Mouse (Mus musculus) cerebellum, postnatal 10 days (tissue): ENCODE measurements at regions not wholly inside any gene's neighbourhood (a gene's known extent, or its start where the extent isn't known, plus 50 kb on each side); places are given as distances from the start of the nearest gene placed in this dataset.

Experiments
- DNase-seq, 2 experiments: peaks; one replicate each; pipeline ENCODE4 v3.0.0; 2021; ENCODE audit warnings: mixed read lengths in 2 of 2

DNA sequence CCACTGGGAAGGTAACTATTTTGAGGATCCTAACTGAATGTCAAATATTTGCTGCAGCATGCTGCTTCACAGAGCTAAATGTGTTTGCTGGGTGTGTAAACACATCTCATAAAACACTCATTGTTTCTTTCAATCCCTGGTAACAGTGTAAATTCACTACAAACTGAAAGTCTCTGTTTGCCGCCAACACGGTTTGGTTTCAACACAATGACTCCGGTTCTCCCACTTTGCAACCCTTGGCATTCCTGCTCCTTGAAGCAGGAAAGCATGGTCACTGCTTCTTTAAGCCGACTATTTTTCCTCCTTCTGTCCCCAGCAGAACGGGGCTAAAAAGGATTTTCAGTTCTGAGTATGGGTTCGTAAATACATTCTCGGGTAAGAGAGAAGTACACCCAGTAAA, 328.3 kb downstream of the Klf6 start:
- no peak for DNase-seq

DNA sequence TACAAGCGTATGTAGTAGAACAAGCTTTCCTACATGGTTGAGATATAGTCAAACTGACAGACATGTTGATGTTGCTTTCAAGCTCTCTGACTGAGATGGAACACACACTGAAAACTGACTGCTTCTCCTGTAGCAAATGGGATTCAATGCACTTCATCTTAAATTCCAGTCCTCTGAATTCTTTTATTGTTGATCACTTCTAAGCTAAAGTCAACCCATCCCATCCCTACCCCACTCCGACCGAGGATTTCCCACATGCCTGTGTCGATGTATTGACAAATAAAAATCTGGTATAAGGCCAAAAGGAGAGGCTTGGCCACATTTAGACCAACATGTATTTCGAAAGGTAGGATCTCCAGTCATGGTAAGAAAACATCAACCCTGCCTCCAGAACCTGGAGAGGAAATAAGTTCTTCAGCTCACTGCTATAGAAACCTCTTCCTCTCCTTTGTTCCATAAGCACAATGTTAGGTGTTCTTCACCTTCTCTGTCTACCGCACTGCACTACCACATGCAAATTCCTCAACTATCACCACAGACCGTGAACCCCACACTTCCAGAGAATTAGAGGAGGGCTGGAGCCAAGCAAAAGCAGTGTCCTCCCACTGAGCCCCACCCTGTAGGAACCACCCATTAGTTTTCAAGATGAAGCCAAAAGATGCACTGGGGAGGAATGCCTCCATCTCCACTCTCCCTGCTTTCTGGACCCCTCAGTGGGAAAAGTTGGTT, 330.1 kb downstream of the Klf6 start:
- DNase-seq, result no peak

DNA sequence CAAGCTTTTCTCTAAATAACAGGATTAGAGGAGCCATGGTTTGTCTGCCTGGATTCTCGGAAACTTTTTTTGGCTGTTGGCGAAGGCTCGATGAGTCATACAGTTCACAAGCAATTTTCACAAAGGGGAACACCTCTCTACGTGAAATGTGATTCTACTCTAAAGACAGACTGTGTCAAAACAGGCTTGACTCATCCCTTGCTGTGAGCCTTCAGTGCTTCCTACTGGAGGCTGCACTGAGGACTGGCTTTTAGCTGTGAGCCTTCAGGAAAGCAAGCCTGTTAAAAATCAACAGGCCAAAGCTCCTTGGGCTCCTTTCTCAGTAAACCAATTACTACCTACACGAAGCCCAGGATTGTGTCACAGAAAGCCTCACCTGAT, 330.6 kb downstream of the Klf6 start:
- DNase-seq, result no peak

DNA sequence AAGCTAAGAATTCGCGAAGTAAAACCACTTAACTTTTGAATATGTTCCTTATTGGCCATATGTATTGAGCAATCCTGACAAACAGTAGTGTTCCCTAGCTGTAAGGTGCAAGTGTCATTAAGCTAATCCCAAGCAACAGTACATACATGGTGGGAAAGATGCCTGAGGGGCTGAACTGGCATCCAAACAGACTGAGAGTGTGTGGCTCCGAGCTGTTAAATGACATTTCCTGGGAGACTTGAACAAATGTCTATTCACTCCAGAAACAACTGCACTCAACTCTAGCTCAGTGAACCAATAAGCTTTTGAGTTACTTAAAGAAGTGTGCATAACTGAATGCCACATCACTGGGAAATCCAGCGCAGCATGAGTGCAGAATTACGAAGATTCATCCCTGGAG, 335.4 kb downstream of the Klf6 start:
- no peak for DNase-seq

DNA sequence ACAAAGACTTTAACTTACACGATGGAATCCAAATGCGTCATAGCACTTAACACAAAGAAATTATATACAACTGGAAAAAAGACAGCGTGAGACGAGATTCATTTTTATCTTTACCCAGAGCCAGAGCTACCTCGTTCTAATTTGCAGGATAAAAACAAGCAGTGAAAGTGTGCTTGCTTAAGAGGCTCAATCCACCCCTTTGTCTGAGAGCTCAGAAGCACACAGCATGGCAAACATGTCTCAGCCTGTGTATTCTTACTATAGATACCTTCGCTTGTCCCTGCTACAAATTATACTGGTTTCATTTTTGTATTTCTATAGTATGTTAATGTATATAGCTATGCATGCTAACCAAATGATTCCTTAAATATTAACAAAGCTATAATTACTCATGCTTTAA, 337.8 kb downstream of the Klf6 start:
- no peak for DNase-seq

DNA sequence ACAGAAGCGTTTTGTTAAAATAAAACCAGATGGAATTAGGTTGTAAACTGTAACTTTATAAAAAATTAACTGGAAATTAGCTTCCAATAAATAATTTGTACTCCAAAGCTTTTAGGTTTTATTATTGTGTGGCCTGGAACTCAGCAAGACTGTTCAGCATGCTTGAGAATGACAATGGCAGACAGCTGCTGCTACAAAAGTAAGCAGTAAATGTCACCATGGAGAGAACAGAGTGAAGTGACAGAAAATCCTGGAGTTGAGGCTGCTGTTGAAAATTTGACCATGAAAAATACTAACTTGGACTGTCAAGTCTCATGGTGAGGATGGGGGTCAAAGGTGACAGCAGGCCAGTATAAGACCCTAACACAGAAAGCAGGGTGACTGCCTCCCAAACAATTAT, 340.2 kb downstream of the Klf6 start:
- no peak for DNase-seq

DNA sequence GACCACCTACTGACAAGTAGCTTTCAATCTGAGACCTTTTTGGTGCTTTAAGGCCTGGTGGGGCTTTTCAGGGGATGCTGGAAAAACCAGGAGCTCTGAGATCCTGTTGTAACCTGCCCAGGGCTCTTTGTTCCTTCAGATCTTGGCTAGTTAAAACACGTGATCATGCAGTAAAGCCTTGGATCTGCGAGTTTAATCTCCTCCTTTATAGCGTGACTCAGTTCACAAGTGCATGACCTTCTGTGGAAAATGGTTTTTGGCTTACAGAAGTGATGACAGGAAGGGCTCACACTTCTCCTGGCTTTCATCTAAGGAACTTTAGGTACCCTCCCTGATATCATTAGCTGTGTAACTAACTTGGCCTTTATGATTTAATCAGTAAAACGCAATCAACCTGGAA, 343.1 kb upstream of the Pitrm1 start:
- no peak for DNase-seq

DNA sequence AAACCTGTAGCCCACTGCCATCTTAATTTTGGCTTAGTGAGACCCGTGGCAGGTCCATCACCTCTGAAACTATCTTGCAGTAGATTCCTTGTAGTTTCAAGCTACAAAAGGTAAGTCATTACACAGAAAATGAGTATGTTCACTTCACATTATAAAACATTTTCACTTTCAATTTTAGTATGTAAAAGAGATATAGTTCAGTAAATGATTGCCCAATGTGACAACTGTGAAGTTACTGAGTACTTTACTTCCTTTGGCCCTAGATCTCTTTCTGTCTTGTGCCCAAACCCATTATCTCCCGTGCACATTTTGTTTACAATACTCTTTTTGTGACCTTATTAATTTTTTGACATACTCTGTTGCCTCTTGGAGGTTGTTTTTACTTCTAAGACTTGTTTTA, 335.4 kb upstream of the Pitrm1 start:
- DNase-seq, result no peak

DNA sequence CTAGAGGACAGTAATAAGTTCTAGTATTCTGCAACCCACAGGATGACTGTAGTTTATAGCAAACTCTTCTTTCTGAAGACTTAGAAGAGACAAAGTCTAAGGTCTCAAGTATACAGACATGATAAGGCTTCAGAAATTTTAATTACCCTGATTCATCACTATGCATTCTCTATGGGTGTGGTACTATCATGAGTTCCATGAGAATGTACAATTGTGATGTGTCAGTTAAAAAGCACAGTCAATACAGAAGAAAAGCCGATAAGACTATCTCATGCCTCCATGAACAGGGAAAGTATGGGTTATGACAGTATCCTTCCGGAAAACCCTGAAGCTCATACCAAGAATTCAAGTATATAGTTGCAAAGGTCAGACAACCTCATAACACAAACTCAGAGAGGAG, 333.8 kb upstream of the Pitrm1 start:
- no peak for DNase-seq

DNA sequence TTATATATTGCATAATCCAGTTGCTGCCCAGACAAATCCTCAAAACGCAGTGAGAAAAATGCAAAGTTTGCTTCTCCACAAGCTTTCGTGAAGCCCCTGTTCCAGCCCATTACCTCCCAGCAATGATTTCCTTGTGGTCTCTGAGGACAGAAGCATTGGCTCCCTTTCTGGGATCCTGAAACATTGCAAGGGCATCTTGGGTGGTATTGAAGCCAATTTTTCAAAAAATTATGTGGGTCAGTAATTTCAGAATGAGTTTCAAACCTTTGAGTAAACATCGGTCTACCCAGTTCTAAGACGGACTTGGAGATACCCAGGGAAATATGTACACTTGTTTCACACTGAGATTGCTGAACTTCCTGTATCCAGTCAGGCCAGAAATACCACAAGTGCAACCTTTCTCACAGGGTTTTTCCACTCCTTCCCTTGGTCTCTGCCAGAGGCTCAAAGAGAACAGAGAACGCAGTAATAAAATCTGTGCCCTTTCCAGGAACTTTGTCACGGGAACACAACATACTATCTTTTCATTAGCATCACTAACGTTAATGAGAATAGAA, 321.8 kb upstream of the Pitrm1 start:
- DNase-seq, result no peak

DNA sequence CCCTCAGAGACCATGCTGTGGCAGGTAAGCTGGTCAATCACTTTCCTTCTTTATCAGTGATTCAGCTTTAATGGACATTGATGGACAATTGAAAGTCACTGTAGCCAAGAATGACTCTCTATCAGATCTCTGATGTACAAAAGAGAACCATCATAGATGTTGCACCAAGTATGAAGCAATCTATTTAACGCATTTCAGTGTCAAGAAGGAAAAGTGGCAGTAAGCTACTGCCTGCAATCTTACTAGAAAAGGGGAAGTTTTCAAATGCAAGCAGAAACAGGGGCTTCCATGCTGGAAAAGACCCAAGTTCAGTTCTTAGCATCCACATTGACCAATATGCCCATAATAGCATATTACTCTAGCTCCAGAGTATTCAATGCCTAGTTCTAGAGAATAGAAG, 319.7 kb upstream of the Pitrm1 start:
- no peak for DNase-seq

DNA sequence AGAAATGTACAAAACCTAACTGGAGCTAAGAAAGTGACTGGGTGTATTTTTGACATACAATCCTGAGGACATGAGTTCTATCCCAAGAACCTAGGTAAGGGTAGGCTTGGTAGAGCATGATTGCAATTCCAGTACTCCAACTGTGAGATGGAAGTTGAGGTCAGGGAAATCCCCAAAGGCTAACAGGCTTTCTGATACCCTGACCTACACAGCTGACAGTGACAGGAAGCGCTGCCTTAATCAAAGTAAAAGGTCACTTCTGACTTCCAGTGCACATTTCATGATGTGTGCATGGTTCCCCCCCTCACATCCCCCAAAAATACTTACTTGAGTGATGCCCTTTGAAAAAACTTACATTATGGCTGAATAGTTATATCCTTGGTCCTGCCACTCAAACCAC, 312.6 kb upstream of the Pitrm1 start:
- no peak for DNase-seq

DNA sequence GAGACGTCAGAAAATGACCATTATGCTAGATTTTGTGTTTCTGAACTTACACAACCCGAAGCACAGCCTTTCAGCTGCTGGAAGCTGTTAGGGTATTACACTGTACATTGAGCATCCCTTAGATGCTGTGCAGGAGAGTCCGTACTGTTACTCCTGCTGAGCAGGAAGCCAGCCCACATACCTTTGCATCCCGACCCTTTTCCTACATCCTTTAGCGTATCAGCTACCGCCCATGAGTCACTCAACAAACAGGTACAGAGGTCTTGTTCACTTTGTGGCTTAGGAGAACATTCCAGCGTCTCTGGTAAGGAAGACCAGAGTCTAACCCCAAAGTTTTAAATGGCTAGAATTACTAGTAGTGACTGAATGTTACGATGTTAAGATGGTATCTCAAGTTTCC, 311.4 kb upstream of the Pitrm1 start:
- no peak for DNase-seq

DNA sequence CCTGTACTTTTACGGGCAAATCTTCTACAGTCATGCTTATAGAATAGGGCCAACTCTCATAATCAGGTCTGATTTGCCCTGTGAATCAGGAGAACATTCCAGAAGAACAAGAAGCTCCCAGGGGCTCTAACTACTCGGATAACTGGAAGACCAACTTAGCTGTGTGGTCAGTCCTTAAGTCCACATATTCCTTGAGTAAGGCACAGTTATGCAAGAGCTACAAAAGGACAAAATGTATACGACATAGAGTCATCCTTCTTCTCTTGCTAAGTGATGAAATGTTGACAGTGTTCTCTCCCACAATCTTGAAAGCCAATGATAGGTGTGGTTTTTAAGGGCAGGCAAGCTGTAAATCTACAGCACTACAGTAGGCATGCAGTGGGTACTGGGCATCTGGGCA, 310.7 kb upstream of the Pitrm1 start:
- DNase-seq, result no peak

DNA sequence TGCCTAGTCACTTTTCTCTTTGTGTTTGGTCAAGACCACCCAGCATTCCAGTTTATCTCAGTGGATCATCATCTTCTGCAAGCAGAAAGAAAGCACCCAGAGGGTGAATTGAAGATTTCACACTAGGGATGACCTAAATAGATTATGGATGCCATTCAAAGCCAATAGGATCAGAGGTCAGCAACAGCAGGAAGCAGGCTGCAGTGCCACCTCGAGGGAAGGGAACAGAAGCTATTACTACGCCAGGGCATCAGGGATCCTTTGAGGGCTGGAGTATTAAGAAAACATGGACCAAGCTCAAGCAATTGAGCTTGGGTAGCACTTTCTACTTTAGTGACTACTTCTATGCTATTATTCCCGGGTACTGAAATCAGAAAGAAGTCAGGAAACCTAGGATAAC, 307.1 kb upstream of the Pitrm1 start:
- DNase-seq, result peak; percentile 7 to 9

DNA sequence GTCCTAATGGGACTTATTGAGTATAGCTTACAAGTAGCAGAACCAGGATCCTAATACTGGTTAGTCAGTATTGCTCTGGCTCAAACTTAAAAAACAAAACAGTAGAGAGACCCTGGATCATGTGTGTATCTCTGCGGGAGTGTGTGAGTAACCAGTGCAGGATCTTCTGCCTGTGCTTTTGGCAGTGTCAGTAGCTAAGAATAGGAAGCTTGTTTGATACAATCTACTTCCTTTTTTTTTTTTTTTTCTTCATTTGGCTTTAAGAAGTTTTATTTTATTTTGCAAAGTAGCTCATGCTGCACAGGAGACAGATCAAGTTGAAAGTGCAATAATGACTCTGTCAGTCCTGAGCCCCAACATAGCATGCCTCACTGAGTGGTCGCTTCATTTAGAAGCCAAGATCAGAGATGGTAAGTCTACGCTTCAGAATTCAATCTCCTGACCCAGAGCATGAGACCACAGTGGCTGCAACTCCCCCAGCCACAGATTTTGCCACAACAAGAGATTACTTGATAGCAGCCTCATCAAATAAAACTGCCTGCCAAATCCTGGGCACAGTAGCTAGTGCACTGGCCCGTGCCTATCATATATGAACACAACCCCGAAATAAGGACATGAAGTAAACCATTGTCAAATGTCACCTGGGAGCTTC, 306.4 kb upstream of the Pitrm1 start:
- DNase-seq, result no peak

DNA sequence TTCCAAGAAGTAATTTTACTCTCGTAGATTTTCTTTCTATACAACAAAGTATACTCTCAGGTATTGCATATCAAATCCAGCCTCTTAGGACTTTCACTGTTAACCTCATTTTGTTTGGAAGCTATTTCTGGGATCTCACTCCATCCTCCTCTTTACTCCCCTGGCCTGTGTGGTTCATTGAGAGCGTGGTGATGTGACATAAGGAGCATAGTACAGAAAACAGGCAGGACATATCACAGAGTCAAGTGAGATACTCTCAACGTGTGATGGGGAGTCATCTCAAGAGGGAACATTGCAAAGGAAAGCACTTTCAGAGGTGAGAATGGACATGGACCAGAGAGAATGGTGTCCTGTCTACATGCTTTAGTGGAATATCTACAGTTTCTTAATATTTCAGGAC, 297.8 kb upstream of the Pitrm1 start:
- no peak for DNase-seq

DNA sequence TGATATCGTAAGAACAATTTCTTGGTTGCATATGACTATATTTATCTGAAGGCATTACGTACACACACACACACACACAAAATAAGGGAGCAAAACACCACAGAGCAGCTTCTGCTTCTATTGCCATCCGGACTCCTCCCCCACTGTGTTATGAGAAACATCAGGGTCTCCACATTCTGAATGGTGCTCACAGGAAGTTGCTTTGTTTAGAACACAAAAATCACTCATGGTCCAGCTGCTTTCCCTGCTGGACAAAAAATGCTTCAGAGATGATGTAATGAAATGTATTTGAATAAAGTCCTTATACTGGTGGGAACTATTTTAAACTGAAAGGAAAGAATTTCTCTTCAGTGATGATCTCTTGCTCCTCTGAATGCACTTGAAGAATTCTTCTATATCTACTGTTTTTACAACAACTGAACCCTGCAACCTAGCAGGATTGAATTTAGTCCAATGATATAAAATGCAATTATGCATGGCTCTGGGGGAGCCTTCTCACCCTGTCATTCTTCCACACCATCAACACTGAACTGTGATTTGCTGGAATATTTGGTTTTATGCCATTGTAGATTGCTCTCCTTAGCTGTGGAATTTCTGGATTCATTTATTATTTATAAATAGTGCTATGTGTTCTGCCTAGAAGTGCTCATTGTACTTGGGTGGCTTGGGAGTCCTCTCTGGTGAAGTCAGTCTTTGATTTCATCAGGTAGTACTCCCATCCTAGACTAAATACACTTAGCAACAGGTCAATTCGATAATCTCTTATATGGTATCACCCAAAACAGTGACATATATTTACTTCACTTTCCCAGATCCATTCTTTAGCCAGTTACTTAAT, 296.7 kb upstream of the Pitrm1 start:
- peak in 1 of 2 experiments; percentile 4 for DNase-seq

DNA sequence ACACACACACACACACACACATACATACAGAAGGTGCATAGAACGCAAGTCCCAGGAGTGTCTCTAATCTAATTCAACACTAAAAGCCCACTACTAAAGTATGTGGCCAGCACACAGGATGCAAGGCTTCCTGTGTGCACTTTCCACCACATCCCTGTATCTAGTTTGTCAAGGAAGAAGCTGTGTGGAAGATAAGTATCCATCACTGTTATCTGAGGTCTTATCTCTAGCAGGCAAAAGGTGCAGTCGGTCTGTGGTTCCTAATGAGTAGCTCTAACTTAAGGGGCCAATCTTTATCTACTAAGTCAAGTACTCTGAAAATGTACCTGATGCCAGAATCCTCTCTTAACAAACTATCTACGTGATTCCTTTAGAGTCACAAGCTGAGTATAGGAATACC, 295.8 kb upstream of the Pitrm1 start:
- no peak for DNase-seq

DNA sequence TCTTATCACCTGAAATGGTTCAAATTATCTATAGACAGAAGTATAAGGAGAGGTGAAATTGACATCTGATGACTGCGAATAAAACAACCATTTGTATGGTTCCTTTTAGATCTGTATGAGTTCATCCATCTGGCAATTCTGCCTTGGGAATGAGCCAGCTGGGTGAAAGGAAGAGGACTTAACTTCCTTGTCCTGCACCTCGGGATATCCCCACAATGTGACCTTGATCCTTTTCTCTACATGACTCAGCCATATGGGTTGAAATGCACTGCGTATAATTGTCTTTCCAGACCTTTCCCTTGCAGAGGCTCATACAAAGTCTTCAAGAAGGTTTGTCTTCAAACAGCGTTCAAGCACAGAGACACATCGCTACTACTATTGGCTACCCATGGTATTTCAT, 292.6 kb upstream of the Pitrm1 start:
- DNase-seq, result no peak

DNA sequence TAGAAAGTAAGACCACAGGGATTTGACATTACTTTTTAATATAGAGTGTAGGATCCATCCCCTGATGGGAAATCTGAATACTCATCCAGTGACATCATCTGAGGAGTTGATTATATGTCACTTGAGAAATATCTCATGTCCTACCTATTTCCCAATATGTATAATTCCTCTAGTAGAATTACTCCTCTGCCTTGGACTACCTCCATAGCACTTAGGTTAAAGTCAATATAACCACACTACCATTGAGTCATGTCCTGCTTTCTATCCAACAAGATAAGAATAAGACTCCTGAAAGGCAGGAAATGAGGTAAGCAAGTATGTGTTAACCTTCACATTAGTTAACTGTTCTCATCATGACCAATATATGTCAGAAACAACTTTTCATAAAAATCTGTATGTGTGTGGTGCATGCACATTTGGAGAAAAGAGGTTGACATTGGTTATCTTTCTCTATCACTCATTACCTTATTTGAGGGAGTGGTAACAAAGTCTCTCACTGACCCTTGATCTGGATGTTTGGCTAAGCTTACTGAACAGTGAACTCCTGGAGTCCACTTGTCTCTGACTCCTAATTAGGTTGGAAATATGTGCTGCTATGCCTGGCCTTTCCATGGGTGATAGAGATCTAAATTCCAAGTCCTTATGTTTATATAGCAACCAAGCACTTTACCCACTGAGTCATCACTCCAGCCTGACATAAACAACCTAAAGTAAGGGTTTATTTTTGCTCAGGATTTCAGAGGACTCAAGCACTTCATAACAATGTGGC, 292.0 kb upstream of the Pitrm1 start:
- no peak for DNase-seq

DNA sequence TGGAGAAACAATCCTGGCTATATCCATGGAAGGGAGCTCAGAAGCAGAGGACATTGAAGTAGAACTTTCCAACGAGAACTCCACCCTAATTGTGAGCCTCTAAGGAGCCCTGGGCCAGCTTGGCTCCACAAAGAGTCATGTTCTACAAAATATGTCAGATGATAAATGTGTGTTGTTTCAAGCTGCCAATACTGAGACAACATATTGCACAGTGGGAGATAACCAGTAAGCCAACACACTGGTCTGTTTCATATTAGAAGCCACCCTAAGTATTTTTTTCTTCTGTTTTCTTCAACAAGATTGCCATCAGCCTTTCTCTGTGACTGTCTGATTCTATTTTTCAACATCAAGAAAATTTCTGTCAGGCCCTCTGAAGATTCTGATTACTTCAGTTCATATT, 289.5 kb upstream of the Pitrm1 start:
- DNase-seq, result no peak

DNA sequence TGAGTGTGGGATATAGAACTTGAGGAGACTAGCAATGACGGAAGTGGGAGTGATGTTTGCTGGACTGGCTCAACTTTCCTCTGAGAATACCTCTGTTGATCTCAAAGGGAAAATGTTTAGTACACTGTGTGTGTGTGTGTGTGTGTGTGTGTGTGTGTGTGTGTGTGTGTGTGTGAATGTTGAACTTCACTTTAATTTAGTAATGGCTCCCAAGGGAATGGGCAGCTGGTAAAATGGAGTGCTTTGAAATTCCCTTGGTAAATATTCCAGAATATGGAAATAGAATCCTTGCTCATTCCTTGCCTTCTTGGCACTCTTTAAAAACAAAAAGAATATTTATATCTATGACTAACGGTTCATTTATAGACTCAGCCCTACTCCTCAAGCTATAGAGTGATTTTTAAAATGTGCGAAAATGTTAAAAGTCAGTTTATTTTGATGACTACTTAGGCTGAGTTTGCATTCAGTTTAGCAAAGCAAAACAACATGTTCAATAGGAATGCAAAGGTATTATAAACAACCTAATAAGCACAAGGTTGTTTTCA, 287.6 kb upstream of the Pitrm1 start:
- no peak for DNase-seq
